In genomic region chr5:45110797-45111196, GRCm38 (mm10) we compare ENCODE assay signal across 27 mouse cellular contexts.
A peak's percentile ranks its signal among the peaks of the same experiment; 100 is the strongest.
DNase-seq lines count a peak whose midpoint lies in the region; ATAC-seq lines count a peak whose summit lies in the region.
"Had no signal": no experiment of that assay in that cellular context is flagged by ENCODE, and none has a peak within 500 bp of the region (broad histone marks: within the 10 kb centered on the region; RNA-seq: fewer than 3 reads in every experiment).

No protein-coding gene starts in this region.

- 38% methylated on average over 3 of the region's 3 CpGs for WGBS in intestine, embryonic 14.5 days
- 39% methylated on average over 3 of the region's 3 CpGs for WGBS in intestine, embryonic 16.5 days
- 34% methylated on average over 3 of the region's 3 CpGs for WGBS in lung, embryonic 16.5 days

- 0 out of 2 replicates have a peak, but pooled peaks have one; percentile 47 for ATAC-seq in intestine, embryonic 14.5 days (replicated peaks; ENCODE audit: low FRiP score, low TSS enrichment, low read depth)
- ATAC-seq in intestine, embryonic 16.5 days: no peak
- peak; percentile 54 for ATAC-seq in lung, embryonic 16.5 days (ENCODE audit: low read depth)
- ATAC-seq: CD4-positive, CD25-positive, alpha-beta regulatory T cell, adult 4 months; forebrain, embryonic 15.5 days; hindbrain, embryonic 16.5 days had no signal

- no peak overlapping the region for H3K4me2 ChIP-seq in intestine, embryonic 14.5 days (ENCODE audit: low read length)
- no peak overlapping the region for H3K4me2 ChIP-seq in intestine, embryonic 16.5 days (ENCODE audit: low read depth, low read length)
- no peak overlapping the region for H3K4me2 ChIP-seq in lung, embryonic 16.5 days (ENCODE audit: low read depth, low read length)
- H3K4me2 ChIP-seq: embryonic facial prominence, embryonic 13.5 days; forebrain, embryonic 12.5 days; forebrain, embryonic 15.5 days; heart, embryonic 12.5 days; heart, embryonic 15.5 days; hindbrain, embryonic 13.5 days had no signal

- H3K9ac ChIP-seq in intestine, embryonic 14.5 days (ENCODE audit: low read length): no peak overlapping the region
- H3K9ac ChIP-seq in intestine, embryonic 16.5 days (ENCODE audit: low read depth, low read length): no peak overlapping the region
- no peak overlapping the region for H3K9ac ChIP-seq in lung, embryonic 16.5 days (ENCODE audit: low read length)
- H3K9ac ChIP-seq: embryonic facial prominence, embryonic 13.5 days; forebrain, embryonic 12.5 days; forebrain, embryonic 15.5 days; heart, embryonic 12.5 days; heart, embryonic 15.5 days; hindbrain, embryonic 13.5 days had no signal

- no peak overlapping the region for H3K4me3 ChIP-seq in intestine, embryonic 14.5 days (ENCODE audit: low read depth, low read length)
- no peak overlapping the region for H3K4me3 ChIP-seq in intestine, embryonic 16.5 days (ENCODE audit: low read length)
- no peak overlapping the region for H3K4me3 ChIP-seq in lung, embryonic 16.5 days (ENCODE audit: low read length)
- H3K4me3 ChIP-seq: embryonic facial prominence, embryonic 10.5 days; embryonic facial prominence, embryonic 13.5 days; erythroblast, embryonic 14.5 days; forebrain, embryonic 12.5 days; forebrain, embryonic 15.5 days; heart, embryonic 12.5 days; heart, embryonic 15.5 days; hindbrain, embryonic 10.5 days; hindbrain, embryonic 13.5 days had no signal

- H3K27ac ChIP-seq in intestine, embryonic 14.5 days (ENCODE audit: low read depth): no peak overlapping the region
- no peak overlapping the region for H3K27ac ChIP-seq in intestine, embryonic 16.5 days (ENCODE audit: low read length)
- no peak overlapping the region for H3K27ac ChIP-seq in lung, embryonic 16.5 days (ENCODE audit: low read length)
- H3K27ac ChIP-seq: embryonic facial prominence, embryonic 10.5 days; embryonic facial prominence, embryonic 13.5 days; forebrain, embryonic 12.5 days; forebrain, embryonic 15.5 days; heart, embryonic 15.5 days; hindbrain, embryonic 10.5 days; hindbrain, embryonic 13.5 days had no signal

- H3K36me3 ChIP-seq in intestine, embryonic 14.5 days (ENCODE audit: control insufficient read depth, insufficient read depth, low read length): no peaks in the 10 kb centered on the region
- H3K36me3 ChIP-seq in intestine, embryonic 16.5 days (ENCODE audit: control insufficient read depth, insufficient read depth, low read length): no peaks in the 10 kb centered on the region
- H3K36me3 ChIP-seq in lung, embryonic 16.5 days (ENCODE audit: control insufficient read depth, insufficient read depth, low read length): no peaks in the 10 kb centered on the region
- H3K36me3 ChIP-seq: embryonic facial prominence, embryonic 10.5 days; embryonic facial prominence, embryonic 13.5 days; forebrain, embryonic 12.5 days; forebrain, embryonic 15.5 days; heart, embryonic 12.5 days; heart, embryonic 15.5 days; hindbrain, embryonic 10.5 days; hindbrain, embryonic 13.5 days had no signal

- no peaks in the 10 kb centered on the region for H3K9me3 ChIP-seq in intestine, embryonic 14.5 days (ENCODE audit: control insufficient read depth, low read length)
- H3K9me3 ChIP-seq in intestine, embryonic 16.5 days (ENCODE audit: control insufficient read depth, low read length): no peaks in the 10 kb centered on the region
- H3K9me3 ChIP-seq in lung, embryonic 16.5 days (ENCODE audit: control insufficient read depth, low read length): no peaks in the 10 kb centered on the region
- H3K9me3 ChIP-seq: embryonic facial prominence, embryonic 10.5 days; forebrain, embryonic 12.5 days; forebrain, embryonic 15.5 days; heart, embryonic 12.5 days; heart, embryonic 15.5 days; hindbrain, embryonic 10.5 days; hindbrain, embryonic 13.5 days had no signal

- no peaks in the 10 kb centered on the region for H3K4me1 ChIP-seq in intestine, embryonic 14.5 days (replicated peaks; ENCODE audit: control insufficient read depth, insufficient read depth, low read length)
- no peaks in the 10 kb centered on the region for H3K4me1 ChIP-seq in intestine, embryonic 16.5 days (ENCODE audit: control insufficient read depth, insufficient read depth, low read length)
- no peaks in the 10 kb centered on the region; the same call in 1 of the 2 replicates for H3K4me1 ChIP-seq in lung, embryonic 16.5 days (replicated peaks; ENCODE audit: control insufficient read depth, insufficient read depth, low read length)
- H3K4me1 ChIP-seq: embryonic facial prominence, embryonic 13.5 days; forebrain, embryonic 12.5 days; forebrain, embryonic 15.5 days; heart, embryonic 12.5 days; heart, embryonic 15.5 days; hindbrain, embryonic 10.5 days had no signal

- no peak for DNase-seq in intestine, embryonic 14.5 days (ENCODE audit: low spot score)
- DNase-seq in lung, adult 18-20 months: no peak
- peak; percentile 41 for DNase-seq in mesoderm, embryonic 11.5 days (ENCODE audit: low read depth, low spot score)
- DNase-seq in urinary bladder, postnatal 36 days (ENCODE audit: low spot score in 2 of 2): no peak
- DNase-seq: adrenal gland, adult 2 months; adrenal gland, postnatal 14 days; cerebellum, adult 11 months; cerebellum, adult 2 months; cerebellum, adult 9-11 months; cerebellum, postnatal 25 days; gastrocnemius, postnatal 25 days; heart, adult 18-20 months; heart, postnatal 10 days; heart, postnatal 36 days had no signal

- H3K27me3 ChIP-seq in intestine, embryonic 14.5 days (replicated peaks; ENCODE audit: control insufficient read depth, insufficient read depth, low read length): no peaks in the 10 kb centered on the region
- H3K27me3 ChIP-seq in intestine, embryonic 16.5 days (replicated peaks; ENCODE audit: control insufficient read depth, insufficient read depth, low read length): no peaks in the 10 kb centered on the region
- H3K27me3 ChIP-seq in lung, embryonic 16.5 days (ENCODE audit: control insufficient read depth, insufficient read depth, low read depth, low read length): no peaks in the 10 kb centered on the region
- H3K27me3 ChIP-seq: embryonic facial prominence, embryonic 13.5 days; forebrain, embryonic 12.5 days; forebrain, embryonic 15.5 days; heart, embryonic 12.5 days; heart, embryonic 15.5 days; hindbrain, embryonic 13.5 days had no signal
